Mouse (Mus musculus) ES-Bruce4 (cell line): ENCODE measurements around the gene Cdc42se1. TPM values are rescaled to one million over a fixed set of nuclear protein-coding genes. Genes with fewer than 3 reads are reported as not detected.

Source experiments
- H3K27ac ChIP-seq: 2 replicates; pipeline ENCODE4 v1.5.1; 2012; ENCODE audit warnings: low read length, inconsistent platforms; ENCODE audit not compliant: insufficient read depth
- H3K27me3 ChIP-seq: 2 replicates; pipeline ENCODE4 v1.6.1; 2012; ENCODE audit warnings: mild to moderate bottlenecking, low read length, inconsistent platforms; ENCODE audit not compliant: control insufficient read depth, poor library complexity, insufficient read depth, severe bottlenecking
- H3K36me3 ChIP-seq: 2 replicates; pipeline ENCODE4 v1.6.1; 2012; ENCODE audit warnings: inconsistent platforms, mild to moderate bottlenecking, low read length, moderate library complexity; ENCODE audit not compliant: control insufficient read depth, poor library complexity, insufficient read depth, severe bottlenecking
- H3K4me1 ChIP-seq: one replicate; pipeline ENCODE4 v1.8.1; 2011; ENCODE audit warnings: low read length; ENCODE audit not compliant: control insufficient read depth, insufficient read depth
- H3K4me3 ChIP-seq: 2 replicates; pipeline ENCODE4 v1.5.1; 2011; ENCODE audit warnings: low read depth, mild to moderate bottlenecking, low read length
- H3K9ac ChIP-seq: 2 replicates; pipeline ENCODE4 v1.6.1; 2012; ENCODE audit warnings: low read depth, mild to moderate bottlenecking, inconsistent platforms; ENCODE audit not compliant: poor library complexity, severe bottlenecking
- H3K9me3 ChIP-seq: replicated peaks from 2 replicates; pipeline ENCODE4 v1.6.1; 2012; ENCODE audit warnings: mild to moderate bottlenecking, low read length, inconsistent platforms; ENCODE audit not compliant: control insufficient read depth, poor library complexity, insufficient read depth, severe bottlenecking
- CTCF ChIP-seq: IDR thresholded peaks from one replicate; pipeline ENCODE4 v1.8.1; 2011; ENCODE audit warnings: low read depth, low read length
- EP300 ChIP-seq: IDR thresholded peaks from 2 replicates; pipeline ENCODE4 v1.6.1; 2011; ENCODE audit warnings: low read depth, low read length; ENCODE audit not compliant: insufficient read depth
- POLR2A ChIP-seq: IDR thresholded peaks from one replicate; pipeline ENCODE4 v1.8.1; 2011; ENCODE audit warnings: low read length; ENCODE audit not compliant: insufficient read depth
- polyA plus RNA-seq: library from polyadenylated mRNA; stranded (reverse); fragments of >200 nt; gene quantifications from 2 replicates; pipeline ENCODE4 v1.2.4, GENCODE M21; 2011; ENCODE audit warnings: low read depth; ENCODE audit not compliant: missing spikeins, insufficient read depth, insufficient read length

Cdc42se1 gene
- polyA plus RNA-seq, 1 experiment: 57.4 TPM

- peaks cover 16% of the 10 kb centered on the region for H3K36me3 ChIP-seq
- TF ChIP-seq EP300 (no peak), POLR2A (no peak), CTCF (no peak)
- no peak overlapping the region for H3K27ac ChIP-seq
Observed at GRCm38 (mm10) chr3:95186888-95187287, 41.6 kb upstream of the Cdc42se1 start.

GRCm38 (mm10) chr3:95194721-95195135, 33.8 kb upstream of the Cdc42se1 start:
- no peak overlapping the region for H3K4me3 ChIP-seq
- TF ChIP-seq CTCF (no peak), POLR2A (no peak), EP300 (no peak)
- no peaks in the 10 kb centered on the region for H3K27me3 ChIP-seq
- H3K27ac ChIP-seq: no peak overlapping the region
- H3K9ac ChIP-seq: no peak overlapping the region
- no peaks in the 10 kb centered on the region for H3K4me1 ChIP-seq
- peaks cover 15% of the 10 kb centered on the region for H3K36me3 ChIP-seq
- H3K9me3 ChIP-seq: no peaks in the 10 kb centered on the region

More at GRCm38 (mm10) chr3:95186888-95187287, 41.6 kb upstream of the Cdc42se1 start:
- Histone ChIP-seq H3K9me3 (no peaks in the 10 kb centered on the region), H3K4me3 (no peak overlapping the region), H3K4me1 (no peaks in the 10 kb centered on the region), H3K9ac (no peak overlapping the region), H3K27me3 (no peaks in the 10 kb centered on the region)

- no peaks in the 10 kb centered on the region for H3K4me1 ChIP-seq
- no peaks in the 10 kb centered on the region for H3K27me3 ChIP-seq
- H3K36me3 ChIP-seq: peaks cover 18% of the 10 kb centered on the region
- TF ChIP-seq CTCF (no peak), EP300 (no peak), POLR2A (no peak)
- H3K27ac ChIP-seq: no peak overlapping the region
- no peak overlapping the region for H3K9ac ChIP-seq
- H3K9me3 ChIP-seq: no peaks in the 10 kb centered on the region
- H3K4me3 ChIP-seq: no peak overlapping the region
Observed at GRCm38 (mm10) chr3:95195772-95196171, 32.8 kb upstream of the Cdc42se1 start.

- TF ChIP-seq EP300 (no peak), POLR2A (no peak), CTCF (no peak)
- Histone ChIP-seq H3K4me3 (no peak overlapping the region), H3K9ac (no peak overlapping the region), H3K9me3 (no peaks in the 10 kb centered on the region), H3K36me3 (peaks cover 35% of the 10 kb centered on the region), H3K27me3 (no peaks in the 10 kb centered on the region), H3K4me1 (no peaks in the 10 kb centered on the region), H3K27ac (no peak overlapping the region)
Observed at GRCm38 (mm10) chr3:95199101-95199500, 29.4 kb upstream of the Cdc42se1 start.

- Histone ChIP-seq H3K4me3 (no peak overlapping the region), H3K36me3 (peaks cover 43% of the 10 kb centered on the region), H3K27ac (no peak overlapping the region), H3K9me3 (no peaks in the 10 kb centered on the region), H3K4me1 (no peaks in the 10 kb centered on the region), H3K9ac (no peak overlapping the region), H3K27me3 (no peaks in the 10 kb centered on the region)
- TF ChIP-seq CTCF (no peak), POLR2A (no peak), EP300 (no peak)
Observed at GRCm38 (mm10) chr3:95200132-95200531, 28.4 kb upstream of the Cdc42se1 start.

GRCm38 (mm10) chr3:95200562-95200961, 28.0 kb upstream of the Cdc42se1 start:
- no peak overlapping the region for H3K9ac ChIP-seq
- H3K36me3 ChIP-seq: peaks cover 46% of the 10 kb centered on the region
- H3K27ac ChIP-seq: no peak overlapping the region
- TF ChIP-seq EP300 (no peak), POLR2A (no peak), CTCF (no peak)
- H3K4me3 ChIP-seq: no peak overlapping the region
- H3K4me1 ChIP-seq: no peaks in the 10 kb centered on the region
- H3K9me3 ChIP-seq: no peaks in the 10 kb centered on the region
- H3K27me3 ChIP-seq: no peaks in the 10 kb centered on the region
